Mouse (Mus musculus): ENCODE results near the gene Chsy1. TPM values are rescaled to one million over a fixed set of nuclear protein-coding genes. Genes with fewer than 3 reads are reported as not detected.
A peak's percentile ranks its signal among the peaks of the same experiment; 100 is the strongest.
"Not testable (repeated sequence)": the region's sequence is repeated elsewhere in the genome, so short reads cannot be mapped to it uniquely, and the experiment has no call there.

Gene Chsy1
- polyA plus RNA-seq, 1 experiment: 6.8 TPM

DNA sequence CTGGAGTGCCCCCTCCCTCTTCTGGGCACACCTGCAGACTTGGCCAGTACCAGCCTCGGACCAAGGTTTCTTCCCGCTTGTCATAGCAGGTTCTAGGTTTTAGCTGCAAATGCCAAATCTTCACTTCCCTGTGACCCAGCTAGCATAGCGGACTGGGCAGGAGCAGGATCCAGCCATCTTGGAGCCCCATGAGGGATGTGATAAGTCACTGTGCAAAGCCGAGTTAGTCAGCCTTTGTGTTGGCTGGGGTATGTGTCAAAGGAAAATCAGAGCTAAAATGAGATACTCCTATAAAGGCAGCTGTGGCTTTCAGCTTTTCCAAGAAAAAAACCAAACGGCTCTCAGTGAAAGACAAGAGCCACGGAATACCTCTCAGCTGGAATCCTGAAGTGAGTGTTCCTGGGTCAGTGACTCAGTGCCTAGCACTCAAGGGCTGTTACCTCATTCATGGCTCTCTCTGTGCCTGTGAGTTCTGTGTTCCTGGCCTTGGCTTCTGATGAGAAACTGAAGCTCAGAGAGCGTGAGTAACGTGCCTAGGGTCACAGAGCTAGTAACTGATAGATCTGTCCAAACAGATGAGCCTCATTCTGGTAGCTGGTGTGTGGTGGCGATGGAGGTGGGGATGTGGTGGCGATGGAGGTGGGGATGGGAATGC, 71.5 kb downstream of the Chsy1 start:
- WGBS: 70% methylated on average over 10 of the region's 10 CpGs
- H3K4me1 ChIP-seq (ENCODE audit: control insufficient read depth, insufficient read depth, low read length): peaks cover 2% of the 10 kb centered on the region
- H3K4me3 ChIP-seq (replicated peaks; ENCODE audit: insufficient read depth, low read depth, low read length): no peak overlapping the region
- TF ChIP-seq CTCF (IDR thresholded peaks at IDR 0.05; ENCODE audit: borderline replicate concordance, insufficient read depth, low read depth, low read length): no peak
- TF ChIP-seq POLR2A (IDR thresholded peaks at IDR 0.05; ENCODE audit: borderline replicate concordance, insufficient read depth, low read length): no peak
- H3K27ac ChIP-seq (ENCODE audit: insufficient read depth, low read length): no peak overlapping the region
- DNase-seq: no peak
- no peaks in the 10 kb centered on the region for H3K27me3 ChIP-seq (ENCODE audit: control insufficient read depth, insufficient read depth, low read length)

DNA sequence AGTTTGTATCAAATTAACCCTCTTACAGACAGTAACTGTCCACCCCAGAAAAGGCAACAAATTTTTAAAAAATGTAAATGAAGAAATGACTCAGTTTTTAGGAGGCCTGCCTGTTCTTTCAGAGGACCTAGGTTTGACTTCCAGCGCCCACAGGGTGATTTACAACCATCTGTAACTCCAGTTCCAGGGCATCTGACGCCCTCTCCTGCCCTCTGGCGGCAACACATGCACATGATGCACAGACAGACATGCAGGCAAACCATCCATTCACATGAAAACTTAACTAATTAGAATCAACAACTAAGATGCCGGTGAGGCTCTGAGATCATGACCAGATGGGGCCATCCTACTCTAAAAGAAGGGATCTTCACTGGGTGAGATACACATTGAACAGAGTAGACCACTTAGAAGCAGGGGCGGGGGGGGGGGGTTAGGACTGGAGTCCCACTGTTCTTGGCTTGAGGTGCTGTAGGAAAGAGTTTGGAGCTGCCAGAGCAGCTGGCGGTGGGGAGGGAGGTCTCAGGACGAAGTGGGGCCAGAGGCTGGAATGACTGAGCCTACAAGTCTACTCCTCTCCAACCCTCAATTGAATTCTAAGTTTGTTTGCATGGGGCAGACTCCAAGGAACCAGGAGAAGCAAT, 72.9 kb downstream of the Chsy1 start:
- H3K4me1 ChIP-seq (ENCODE audit: control insufficient read depth, insufficient read depth, low read length): peaks cover 2% of the 10 kb centered on the region
- H3K4me3 ChIP-seq (replicated peaks; ENCODE audit: insufficient read depth, low read depth, low read length): no peak overlapping the region
- H3K27ac ChIP-seq (ENCODE audit: insufficient read depth, low read length): no peak overlapping the region
- DNase-seq: no peak
- 58% methylated on average over 7 of the region's 7 CpGs for whole genome bisulfite sequencing
- TF ChIP-seq POLR2A (IDR thresholded peaks at IDR 0.05; ENCODE audit: borderline replicate concordance, insufficient read depth, low read length): no peak
- TF ChIP-seq CTCF (IDR thresholded peaks at IDR 0.05; ENCODE audit: borderline replicate concordance, insufficient read depth, low read depth, low read length): no peak
- H3K27me3 ChIP-seq (ENCODE audit: control insufficient read depth, insufficient read depth, low read length): no peaks in the 10 kb centered on the region

DNA sequence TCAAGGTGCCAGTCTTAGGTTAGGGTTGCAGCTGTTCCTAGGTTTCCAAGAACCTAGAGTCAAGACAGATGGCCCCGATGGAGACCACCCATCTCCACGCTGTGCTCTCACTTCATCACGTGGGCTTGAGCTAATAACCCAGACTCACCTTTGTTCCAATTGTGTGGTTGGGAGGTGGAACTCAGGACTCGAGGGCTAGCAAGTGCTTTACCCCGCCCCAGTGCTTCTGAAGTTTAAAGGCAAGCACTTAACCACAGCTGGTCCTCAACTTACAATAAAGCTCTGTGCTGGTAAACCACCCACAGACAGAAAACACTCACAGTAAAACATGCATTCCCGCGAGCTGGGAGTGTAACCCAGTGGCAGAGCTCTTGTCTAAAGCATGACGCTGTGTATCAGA, 74.1 kb downstream of the Chsy1 start:
- H3K27ac ChIP-seq (ENCODE audit: insufficient read depth, low read length): no peak overlapping the region
- H3K4me3 ChIP-seq (replicated peaks; ENCODE audit: insufficient read depth, low read depth, low read length): no peak overlapping the region
- 65% methylated on average over 8 of the region's 8 CpGs for WGBS
- no peaks in the 10 kb centered on the region for H3K27me3 ChIP-seq (ENCODE audit: control insufficient read depth, insufficient read depth, low read length)
- TF ChIP-seq POLR2A (IDR thresholded peaks at IDR 0.05; ENCODE audit: borderline replicate concordance, insufficient read depth, low read length) (no peak), CTCF (IDR thresholded peaks at IDR 0.05; ENCODE audit: borderline replicate concordance, insufficient read depth, low read depth, low read length) (no peak)
- H3K4me1 ChIP-seq (ENCODE audit: control insufficient read depth, insufficient read depth, low read length): no peaks in the 10 kb centered on the region; the same call in none of the 2 replicates
- no peak for DNase-seq

DNA sequence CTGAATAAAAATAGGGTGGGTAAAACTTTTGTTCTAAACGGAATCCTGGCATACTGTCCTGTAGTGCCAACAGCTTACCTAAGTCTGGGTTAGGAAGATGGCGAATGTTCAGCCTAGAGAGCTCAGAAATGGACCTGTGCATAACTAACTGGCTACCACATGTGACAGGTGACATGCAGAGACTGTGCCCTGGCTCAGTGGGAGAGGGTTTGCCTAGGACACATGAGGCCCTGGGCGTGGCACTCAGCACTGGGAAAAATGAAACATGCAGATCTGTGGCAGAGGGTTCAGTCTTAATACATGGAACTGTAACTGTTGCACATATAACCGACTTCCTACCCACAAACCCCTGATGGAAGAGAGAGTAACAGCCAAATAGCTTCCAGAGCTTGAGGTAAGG, 74.7 kb downstream of the Chsy1 start:
- Histone ChIP-seq H3K4me1 (ENCODE audit: control insufficient read depth, insufficient read depth, low read length) (no peaks in the 10 kb centered on the region; the same call in none of the 2 replicates), H3K27ac (ENCODE audit: insufficient read depth, low read length) (no peak overlapping the region), H3K4me3 (replicated peaks; ENCODE audit: insufficient read depth, low read depth, low read length) (no peak overlapping the region), H3K27me3 (ENCODE audit: control insufficient read depth, insufficient read depth, low read length) (no peaks in the 10 kb centered on the region)
- TF ChIP-seq CTCF (IDR thresholded peaks at IDR 0.05; ENCODE audit: borderline replicate concordance, insufficient read depth, low read depth, low read length): no peak
- no peak for TF ChIP-seq POLR2A (IDR thresholded peaks at IDR 0.05; ENCODE audit: borderline replicate concordance, insufficient read depth, low read length)
- 82% methylated on average over 4 of the region's 4 CpGs for WGBS
- no peak for DNase-seq

DNA sequence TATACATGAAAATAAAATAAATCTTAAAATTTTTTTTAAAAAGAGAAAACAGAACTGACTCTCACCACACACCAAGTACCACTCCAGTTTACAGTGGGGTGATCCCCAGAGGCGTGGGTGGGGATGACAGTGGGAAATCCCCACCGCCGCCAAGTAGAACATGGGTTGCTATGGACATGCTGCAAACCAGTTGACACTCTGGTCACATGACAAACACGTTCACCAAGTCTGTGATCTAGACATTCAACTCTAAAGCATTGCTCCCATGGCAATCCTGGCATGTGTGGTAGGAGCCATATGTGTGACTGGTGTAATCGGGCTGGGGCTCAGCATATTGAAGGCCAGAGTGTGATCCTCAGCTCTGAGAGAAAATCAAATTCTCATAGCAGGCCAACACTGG, 76.1 kb downstream of the Chsy1 start:
- TF ChIP-seq CTCF (IDR thresholded peaks at IDR 0.05; ENCODE audit: borderline replicate concordance, insufficient read depth, low read depth, low read length): no peak
- no peak for TF ChIP-seq POLR2A (IDR thresholded peaks at IDR 0.05; ENCODE audit: borderline replicate concordance, insufficient read depth, low read length)
- no peaks in the 10 kb centered on the region for H3K27me3 ChIP-seq (ENCODE audit: control insufficient read depth, insufficient read depth, low read length)
- no peaks in the 10 kb centered on the region; the same call in 1 of the 2 replicates for H3K4me1 ChIP-seq (ENCODE audit: control insufficient read depth, insufficient read depth, low read length)
- 69% methylated on average over 5 of the region's 5 CpGs for WGBS
- no peak overlapping the region for H3K27ac ChIP-seq (ENCODE audit: insufficient read depth, low read length)
- no peak for DNase-seq
- H3K4me3 ChIP-seq (replicated peaks; ENCODE audit: insufficient read depth, low read depth, low read length): no peak overlapping the region

DNA sequence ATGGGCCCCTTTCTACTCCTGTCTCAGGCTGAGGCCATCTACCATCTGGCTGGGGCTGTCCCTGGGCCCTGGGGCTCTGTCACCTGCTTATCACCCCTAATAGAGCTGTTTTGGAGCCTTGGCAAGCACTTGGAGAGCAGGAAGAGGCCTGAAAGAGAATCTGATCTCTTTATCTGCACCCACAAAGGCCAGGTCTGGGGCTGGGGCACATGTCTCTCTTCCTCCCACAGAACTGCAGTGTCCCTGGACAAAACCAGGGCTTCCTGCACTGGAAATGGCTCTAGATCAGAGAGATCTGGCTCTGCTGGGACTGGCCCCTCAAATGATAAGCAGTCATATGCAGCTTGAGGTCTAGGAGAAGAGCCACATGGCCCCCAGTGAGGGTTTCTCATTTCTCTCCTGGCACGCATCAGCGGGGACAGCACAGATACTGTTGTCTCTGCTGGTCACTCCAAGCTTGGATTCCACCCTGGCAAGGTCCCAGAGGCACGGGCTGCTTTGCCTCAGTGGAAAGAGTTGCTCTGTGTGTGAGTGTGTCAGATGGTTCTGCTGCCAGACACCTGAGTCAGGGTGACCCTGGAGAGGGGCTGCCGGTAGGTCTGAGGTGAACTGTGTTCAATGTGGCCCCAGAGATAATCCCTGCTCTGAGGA, 78.4 kb downstream of the Chsy1 start:
- Histone ChIP-seq H3K27ac (ENCODE audit: insufficient read depth, low read length) (no peak overlapping the region), H3K4me1 (ENCODE audit: control insufficient read depth, insufficient read depth, low read length) (no peaks in the 10 kb centered on the region; the same call in 1 of the 2 replicates), H3K27me3 (ENCODE audit: control insufficient read depth, insufficient read depth, low read length) (no peaks in the 10 kb centered on the region), H3K4me3 (replicated peaks; ENCODE audit: insufficient read depth, low read depth, low read length) (no peak overlapping the region)
- 25% methylated on average over 4 of the region's 4 CpGs for whole genome bisulfite sequencing
- TF ChIP-seq CTCF (IDR thresholded peaks at IDR 0.05; ENCODE audit: borderline replicate concordance, insufficient read depth, low read depth, low read length) (no peak), POLR2A (IDR thresholded peaks at IDR 0.05; ENCODE audit: borderline replicate concordance, insufficient read depth, low read length) (no peak)
- DNase-seq: no peak

DNA sequence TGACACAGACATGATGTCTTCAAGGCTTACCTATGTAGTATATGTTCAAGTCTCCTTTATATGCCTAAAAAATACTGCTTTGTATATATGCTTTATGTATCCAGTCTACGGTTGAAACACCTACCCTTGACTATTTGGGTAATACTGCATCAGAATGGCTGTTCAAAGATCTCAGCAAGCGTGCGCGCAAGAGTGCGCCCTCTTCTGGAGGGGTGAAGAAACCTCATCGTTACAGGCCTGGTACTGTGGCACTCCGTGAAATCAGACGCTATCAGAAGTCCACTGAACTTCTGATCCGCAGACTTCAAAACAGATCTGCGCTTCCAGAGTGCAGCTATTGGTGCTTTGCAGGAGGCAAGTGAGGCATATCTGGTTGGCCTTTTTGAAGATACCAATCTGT, 81.1 kb downstream of the Chsy1 start:
- TF ChIP-seq CTCF (IDR thresholded peaks at IDR 0.05; ENCODE audit: borderline replicate concordance, insufficient read depth, low read depth, low read length): 0 out of 2 replicates have a peak, but pooled peaks have one; percentile 3
- not testable (repeated sequence) for H3K27ac ChIP-seq (ENCODE audit: insufficient read depth, low read length); DNase-seq; H3K27me3 ChIP-seq (ENCODE audit: control insufficient read depth, insufficient read depth, low read length); H3K4me3 ChIP-seq (replicated peaks; ENCODE audit: insufficient read depth, low read depth, low read length); H3K4me1 ChIP-seq (ENCODE audit: control insufficient read depth, insufficient read depth, low read length)
- WGBS: 93% methylated on average over 10 of the region's 10 CpGs

DNA sequence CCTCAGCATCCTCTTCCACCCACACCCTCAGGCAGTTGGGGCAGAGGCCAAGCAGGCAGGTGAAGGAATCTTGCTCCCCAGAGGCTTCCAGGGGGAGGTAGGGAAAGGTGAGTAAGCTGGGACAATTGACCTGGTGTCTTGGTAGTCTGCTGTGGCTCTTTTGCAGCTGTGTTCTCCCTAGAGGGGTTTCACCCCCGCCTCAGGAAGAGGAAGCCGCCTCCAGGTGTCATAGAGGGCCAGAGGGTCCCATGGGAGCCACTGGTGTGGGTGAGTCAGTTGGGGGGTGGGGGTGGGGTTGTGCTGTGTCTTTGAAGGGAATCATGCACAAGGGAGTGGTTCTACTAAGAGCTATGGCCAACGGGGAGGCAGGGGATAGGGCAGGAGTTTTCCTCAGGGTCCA, 85.2 kb downstream of the Chsy1 start:
- TF ChIP-seq POLR2A (IDR thresholded peaks at IDR 0.05; ENCODE audit: borderline replicate concordance, insufficient read depth, low read length): no peak
- TF ChIP-seq CTCF (IDR thresholded peaks at IDR 0.05; ENCODE audit: borderline replicate concordance, insufficient read depth, low read depth, low read length): no peak
- Histone ChIP-seq H3K4me3 (replicated peaks; ENCODE audit: insufficient read depth, low read depth, low read length) (no peak overlapping the region), H3K27me3 (ENCODE audit: control insufficient read depth, insufficient read depth, low read length) (no peaks in the 10 kb centered on the region), H3K4me1 (ENCODE audit: control insufficient read depth, insufficient read depth, low read length) (no peaks in the 10 kb centered on the region), H3K27ac (ENCODE audit: insufficient read depth, low read length) (no peak overlapping the region)
- 76% methylated on average over 3 of the region's 3 CpGs for WGBS
- no peak for DNase-seq
